Mouse (Mus musculus) cerebellum, adult 2 months (tissue): ENCODE data around the gene Ech1. TPM values are rescaled to one million over a fixed set of nuclear protein-coding genes. Genes with fewer than 3 reads are reported as not detected.

Experiments
- DNase-seq, 2 experiments: peaks; one replicate each; pipeline ENCODE4 v3.0.0; 2021
- H3K27ac ChIP-seq: fragments of 200-500 bp; 2 replicates; pipeline ENCODE4 v1.5.1; 2012; ENCODE audit warnings: low read length, control low read depth, inconsistent platforms; ENCODE audit not compliant: insufficient read depth
- H3K27me3 ChIP-seq: fragments of 200-500 bp; 2 replicates; pipeline ENCODE4 v1.6.1; 2012; ENCODE audit warnings: inconsistent platforms, mild to moderate bottlenecking, low read length, moderate library complexity; ENCODE audit not compliant: control insufficient read depth, insufficient read depth
- H3K4me1 ChIP-seq: fragments of 200-500 bp; 2 replicates; pipeline ENCODE4 v1.6.1; 2011; ENCODE audit warnings: low read length; ENCODE audit not compliant: control insufficient read depth, insufficient read depth
- H3K4me3 ChIP-seq: fragments of 200-500 bp; replicated peaks from 2 replicates; pipeline ENCODE3; 2011; ENCODE audit warnings: mild to moderate bottlenecking, low read depth, low read length, control low read depth; ENCODE audit not compliant: insufficient read depth
- CTCF ChIP-seq: fragments of 200-500 bp; IDR thresholded peaks from 2 replicates; pipeline ENCODE4 v1.5.1; 2011; ENCODE audit warnings: low read depth, mild to moderate bottlenecking, control low read depth, low read length, moderate library complexity, borderline replicate concordance; ENCODE audit not compliant: insufficient read depth
- POLR2A ChIP-seq: fragments of 200-500 bp; IDR thresholded peaks from 2 replicates; pipeline ENCODE4 v1.6.1; 2011; ENCODE audit warnings: low read length, control low read depth, borderline replicate concordance; ENCODE audit not compliant: insufficient read depth
- WGBS: fragments of 180-500 bp; shearing (Covaris S2); methylation state at CpG from one replicate; pipeline ENCODE4 v1.1.7; 2018; 5-methylcytosine and 5-hydroxymethylcytosine counted together
- polyA plus RNA-seq: library from polyadenylated mRNA; depleted of rRNA; stranded (reverse); fragments of >200 nt; gene quantifications from 2 replicates; pipeline ENCODE4 v1.2.3, GENCODE M21; 2012

The Ech1 gene
- polyA plus RNA-seq, 1 experiment, result 106 TPM

DNA sequence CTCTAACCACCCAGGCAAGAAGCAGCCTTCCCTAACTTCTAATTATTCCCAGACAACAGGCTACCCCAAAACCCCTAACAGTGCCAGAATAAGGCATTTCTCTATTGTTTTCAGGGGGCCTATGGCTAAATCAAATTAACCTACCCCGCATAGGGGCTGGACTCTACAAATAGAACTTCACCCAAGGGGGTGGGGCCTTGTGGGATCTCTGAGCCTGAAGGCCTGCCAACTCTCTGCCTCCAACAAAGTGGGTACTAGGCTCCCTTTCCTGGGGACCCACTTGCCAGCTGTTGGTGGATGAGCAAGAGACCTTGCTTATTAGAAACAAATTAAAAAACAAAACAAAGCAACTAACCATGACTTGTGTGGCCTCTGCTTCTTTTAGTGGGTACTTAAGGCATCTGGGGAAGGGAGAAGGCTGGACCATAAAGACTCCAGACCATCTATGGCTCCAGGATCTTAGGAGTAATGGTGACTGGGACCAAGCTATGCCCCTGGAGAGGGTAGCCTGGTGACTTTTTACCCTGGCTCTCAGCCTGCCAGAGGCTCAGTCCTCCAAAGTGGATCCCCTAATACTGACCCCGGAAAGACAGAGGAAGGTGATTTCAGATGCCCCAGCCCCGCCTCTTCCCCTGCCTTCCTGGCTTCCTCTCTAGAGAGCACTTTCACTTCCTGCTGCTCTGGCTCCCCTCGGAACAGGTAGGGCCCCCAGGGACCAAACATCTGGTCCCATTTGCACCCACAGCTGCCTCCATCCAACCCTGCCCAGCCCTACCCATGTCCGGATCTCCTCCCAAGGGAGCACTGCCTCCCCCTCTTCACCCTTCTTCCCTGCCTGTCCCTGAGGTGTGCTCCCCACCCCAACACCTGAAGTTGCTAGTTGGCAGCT lies 36.5 kb upstream of the Ech1 start, which contains the start of gene Rinl:
Gene Rinl, plus strand, starts transcription at position 663 of the 889 bp plus-strand sequence.
- no peak within 1 kb of the TSS for H3K4me3 ChIP-seq
- H3K27ac ChIP-seq, result no peak within 1 kb of the TSS
- WGBS, result 70% methylated on average over 5 of the region's 5 CpGs
- TF ChIP-seq POLR2A (no peak), CTCF (no peak)
- no peak for DNase-seq
- no peaks in the 10 kb centered on the region for H3K27me3 ChIP-seq
- H3K4me1 ChIP-seq, result no peaks in the 10 kb centered on the region

DNA sequence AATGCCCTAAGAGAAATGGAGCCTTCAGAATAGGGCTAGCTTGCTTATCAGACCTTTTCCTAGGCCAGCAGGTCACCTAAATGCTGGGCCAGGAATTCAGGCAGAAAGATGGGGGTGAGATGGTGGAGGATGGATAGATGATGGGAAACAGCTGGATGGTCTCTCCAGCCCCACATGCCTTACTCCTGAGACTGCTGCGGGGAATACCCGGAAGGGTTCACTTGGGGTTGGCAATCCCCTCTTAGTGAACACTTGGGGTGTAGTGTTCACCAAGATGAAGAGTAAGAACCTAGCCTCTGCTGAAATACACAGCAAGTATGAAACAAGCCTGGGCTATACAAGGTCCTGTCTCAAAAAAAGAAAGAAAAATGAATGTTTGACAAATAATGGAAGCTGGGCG lies 35.8 kb upstream of the Ech1 start:
- WGBS, result 84% methylated on average over 3 of the region's 3 CpGs
- H3K4me1 ChIP-seq, result no peaks in the 10 kb centered on the region
- no peaks in the 10 kb centered on the region for H3K27me3 ChIP-seq
- TF ChIP-seq CTCF, result no peak
- no peak overlapping the region for H3K4me3 ChIP-seq
- DNase-seq, result no peak
- H3K27ac ChIP-seq, result no peak overlapping the region

DNA sequence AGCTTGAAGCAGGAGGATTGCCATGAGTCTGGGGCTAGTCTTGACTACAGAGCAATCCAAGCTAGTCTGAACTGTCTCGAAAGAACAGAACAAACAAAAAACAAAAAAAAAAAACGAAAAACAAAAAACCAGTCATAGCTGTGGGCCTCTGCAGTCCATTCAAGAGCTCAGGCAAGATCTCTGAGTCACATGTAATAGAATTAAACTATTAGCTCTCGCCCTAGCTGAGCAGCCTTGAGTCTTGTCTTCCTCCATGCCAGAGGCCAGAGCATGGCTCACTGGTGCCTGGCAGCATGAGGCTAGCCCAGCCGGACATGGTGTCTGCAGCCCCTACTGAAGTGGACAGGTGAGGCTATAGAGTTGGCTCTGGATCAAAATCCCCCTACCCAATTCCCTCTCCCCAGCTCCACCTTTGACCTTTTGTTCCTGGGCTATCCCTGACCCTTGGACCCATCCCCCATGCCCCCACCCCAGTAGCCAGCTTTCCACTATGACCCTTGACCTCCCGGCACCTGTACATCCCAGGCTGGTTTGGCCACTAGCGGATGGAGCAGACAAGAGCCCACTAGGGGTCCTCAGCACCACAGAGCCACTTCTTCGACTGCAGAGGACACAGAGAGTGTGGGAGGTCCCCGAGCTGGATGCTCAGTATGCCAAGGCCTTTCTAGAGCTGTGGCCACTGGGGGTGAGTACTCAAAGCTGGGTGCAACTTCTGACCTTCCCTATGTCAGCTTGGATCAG lies 34.8 kb upstream of the Ech1 start:
- no peak for DNase-seq
- H3K27me3 ChIP-seq, result no peaks in the 10 kb centered on the region
- TF ChIP-seq POLR2A (no peak), CTCF (no peak)
- no peak overlapping the region for H3K27ac ChIP-seq
- 51% methylated on average over 8 of the region's 8 CpGs for WGBS
- no peaks in the 10 kb centered on the region for H3K4me1 ChIP-seq
- no peak overlapping the region for H3K4me3 ChIP-seq

DNA sequence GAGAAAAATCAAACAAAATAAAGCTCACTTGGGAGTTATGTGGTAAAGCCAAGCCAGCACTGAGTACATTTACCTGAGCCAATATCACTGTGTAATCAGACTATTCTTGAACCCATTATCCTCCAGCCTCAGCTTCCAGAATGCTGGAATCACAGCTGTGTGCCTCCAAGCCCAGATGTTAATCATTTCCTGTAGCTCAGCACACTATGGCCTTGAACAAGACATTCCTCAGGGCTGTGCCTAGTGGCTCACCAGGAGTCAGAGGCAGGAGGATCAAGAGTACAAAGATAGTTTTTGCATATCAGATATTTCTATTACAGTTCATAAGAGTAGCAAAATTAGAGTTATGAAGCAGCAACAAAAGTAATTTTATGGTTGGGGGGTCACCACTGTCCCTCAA lies 33.3 kb upstream of the Ech1 start:
- Histone ChIP-seq H3K27me3 (no peaks in the 10 kb centered on the region), H3K27ac (no peak overlapping the region), H3K4me1 (no peaks in the 10 kb centered on the region), H3K4me3 (no peak overlapping the region)
- no peak for DNase-seq
- TF ChIP-seq CTCF (no peak), POLR2A (no peak)

DNA sequence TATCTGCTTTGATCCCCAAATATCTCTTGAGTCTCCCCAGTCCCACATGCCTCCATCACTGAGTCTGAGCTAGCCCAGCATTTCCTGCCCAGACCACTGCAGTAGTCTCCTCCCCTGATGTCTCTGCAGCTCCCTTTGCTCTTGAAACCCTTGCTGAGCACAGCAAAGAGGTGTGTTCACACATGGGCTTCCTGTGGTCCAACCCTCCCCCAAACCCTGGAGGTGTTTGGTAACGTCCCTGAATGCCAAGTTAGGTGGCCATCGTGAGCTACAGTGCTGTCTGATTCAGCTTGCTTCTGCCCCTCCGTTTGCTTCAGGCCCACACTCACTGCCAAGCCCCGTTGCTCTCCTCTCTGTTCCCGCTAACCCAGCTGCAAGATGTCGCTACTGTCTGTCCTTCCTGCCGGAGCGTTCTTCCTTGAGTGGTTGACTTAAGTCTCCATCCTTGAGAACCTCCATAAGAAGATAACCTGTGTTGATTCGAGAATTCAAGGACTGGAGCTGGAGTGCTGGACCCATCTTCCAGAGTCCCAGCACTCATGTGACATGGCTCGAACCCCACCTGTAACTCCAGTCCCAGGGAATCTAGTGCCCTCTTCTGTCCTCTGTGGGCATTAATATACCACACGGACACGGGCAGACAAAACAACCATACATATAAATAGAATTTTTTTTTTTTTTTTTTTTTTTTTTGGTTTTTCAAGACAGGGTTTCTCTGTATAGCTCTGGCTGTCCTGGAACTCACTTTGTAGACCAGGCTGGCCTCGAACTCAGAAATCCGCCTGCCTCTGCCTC lies 32.4 kb upstream of the Ech1 start:
- Histone ChIP-seq H3K27me3 (no peaks in the 10 kb centered on the region), H3K27ac (no peak overlapping the region), H3K4me1 (peaks cover 2% of the 10 kb centered on the region; the same call in 1 of the 2 replicates), H3K4me3 (no peak overlapping the region)
- TF ChIP-seq POLR2A (no peak), CTCF (no peak)
- 79% methylated on average over 14 of the region's 14 CpGs for whole genome bisulfite sequencing
- DNase-seq, result no peak

DNA sequence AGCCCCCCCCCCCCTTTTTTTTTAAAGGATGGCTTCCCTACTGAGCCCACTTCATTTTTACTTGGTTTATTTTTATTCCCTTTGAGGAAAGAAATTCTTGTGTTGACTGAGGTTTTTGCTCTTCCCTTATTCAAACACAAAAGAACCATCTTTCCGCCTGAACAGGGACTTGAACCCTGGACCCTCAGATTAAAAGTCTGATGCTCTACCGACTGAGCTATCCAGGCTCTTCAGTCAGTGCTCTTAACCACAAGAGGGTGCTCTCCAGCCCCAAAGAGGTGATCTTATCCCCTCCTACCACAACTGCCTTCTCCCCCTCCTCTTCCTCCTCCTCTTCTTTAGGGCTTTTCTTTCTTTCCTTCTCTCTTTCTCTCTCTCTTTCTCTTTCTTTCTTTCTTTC lies 31.2 kb upstream of the Ech1 start:
- DNase-seq, result no peak
- H3K4me3 ChIP-seq, result no peak overlapping the region
- 41% methylated on average over 2 of the region's 2 CpGs for WGBS
- no peaks in the 10 kb centered on the region for H3K27me3 ChIP-seq
- peaks cover 2% of the 10 kb centered on the region; the same call in 1 of the 2 replicates for H3K4me1 ChIP-seq
- no peak overlapping the region for H3K27ac ChIP-seq
- peak; percentile 31; the same call in 1 of the 2 replicates for TF ChIP-seq CTCF
- TF ChIP-seq POLR2A, result no peak

DNA sequence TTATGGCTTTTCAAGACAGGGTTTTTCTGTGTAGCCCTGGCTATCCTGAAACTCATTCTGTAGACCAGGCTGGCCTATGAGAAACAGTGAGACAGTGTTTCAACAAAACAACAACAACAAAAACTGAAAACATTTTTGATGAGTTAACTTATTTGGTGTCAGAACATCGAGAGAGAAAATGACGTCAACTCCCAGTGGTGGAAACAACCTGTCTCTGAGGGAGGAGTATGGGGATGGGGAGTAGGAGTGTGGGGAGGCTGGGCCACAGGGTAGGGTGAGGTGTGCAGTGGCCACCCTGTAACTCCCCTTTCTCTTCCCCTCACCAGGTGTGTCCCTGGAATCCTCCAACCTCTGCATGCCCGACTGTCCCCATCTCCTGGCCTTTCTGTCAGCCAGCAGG lies 30.5 kb upstream of the Ech1 start:
- TF ChIP-seq POLR2A, result no peak
- no peak overlapping the region for H3K27ac ChIP-seq
- WGBS, result 73% methylated on average over 3 of the region's 3 CpGs
- H3K4me1 ChIP-seq, result peaks cover 2% of the 10 kb centered on the region; the same call in 1 of the 2 replicates
- DNase-seq, result no peak
- no peak overlapping the region for H3K4me3 ChIP-seq
- no peaks in the 10 kb centered on the region for H3K27me3 ChIP-seq

DNA sequence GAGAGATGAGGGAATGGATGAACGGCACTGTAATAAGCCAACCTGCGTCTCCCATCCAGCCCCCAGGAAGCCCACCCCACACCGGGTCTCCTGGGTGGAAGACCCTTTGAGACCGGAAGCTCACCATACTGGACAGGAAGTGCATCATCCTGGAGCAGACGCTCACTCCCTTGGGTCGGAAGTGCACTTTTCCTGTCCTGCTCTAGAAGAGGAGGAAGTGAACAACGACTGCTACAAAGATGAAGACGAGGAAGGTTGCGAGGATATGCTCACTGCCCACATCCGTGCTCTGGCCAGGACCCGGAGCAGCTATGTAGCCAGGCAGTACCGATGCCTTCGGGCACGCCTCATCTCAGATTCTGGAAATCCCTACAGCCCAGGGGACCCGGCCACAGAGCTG lies 29.2 kb upstream of the Ech1 start:
- Histone ChIP-seq H3K27ac (no peak overlapping the region), H3K27me3 (no peaks in the 10 kb centered on the region), H3K4me1 (peaks cover 2% of the 10 kb centered on the region; the same call in 1 of the 2 replicates), H3K4me3 (no peak overlapping the region)
- no peak for TF ChIP-seq POLR2A
- no peak for TF ChIP-seq CTCF
- DNase-seq, result no peak
- WGBS, result 84% methylated on average over 15 of the region's 15 CpGs
